10 mouse cellular contexts compared by ENCODE assay signal in the genomic region with DNA sequence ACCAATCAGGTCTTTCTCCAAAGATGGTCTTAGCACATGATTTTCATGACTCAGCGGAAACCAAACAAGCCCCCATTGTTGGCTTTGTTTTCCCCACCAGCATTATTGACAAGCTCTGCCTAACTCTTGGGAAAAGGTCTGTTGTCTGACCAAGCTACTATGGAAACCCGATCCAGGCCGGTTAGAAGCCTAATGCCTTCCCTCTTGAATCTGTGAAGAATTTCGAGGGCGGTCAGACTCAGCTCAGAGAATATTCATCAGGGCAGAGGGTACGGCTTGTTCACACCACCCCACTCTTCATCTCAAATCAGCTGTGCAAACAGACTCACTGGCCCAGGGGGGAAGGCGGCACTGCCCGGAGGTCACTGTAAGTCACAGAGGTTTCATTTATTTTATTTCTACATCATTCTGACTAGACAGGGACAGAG.
DNase-seq lines count a peak whose midpoint lies in the region; ATAC-seq and TF ChIP-seq lines count a peak whose summit lies in the region.
"Had no signal": no experiment of that assay in that cellular context is flagged by ENCODE, and none has a peak within 500 bp of the region (broad histone marks: within the 10 kb centered on the region; RNA-seq: fewer than 3 reads in every experiment).

No protein-coding gene starts in this region.

- H3K9me3 ChIP-seq in ES-E14 (ENCODE audit: control insufficient read depth, insufficient read depth, low read depth, low read length): no peaks in the 10 kb centered on the region
- peaks cover 7% of the 10 kb centered on the region for H3K9me3 ChIP-seq in hindbrain, embryonic 10.5 days
- H3K9me3 ChIP-seq in midbrain, embryonic 11.5 days (ENCODE audit: control insufficient read depth, low read length): no peaks in the 10 kb centered on the region; the same call in 1 of the 2 replicates

- no peaks in the 10 kb centered on the region for H3K4me1 ChIP-seq in ES-E14 (ENCODE audit: control insufficient read depth in 2 of 2, insufficient read depth in 2 of 2, low read length in 2 of 2, poor library complexity in 1 of 2)
- peaks cover 21% of the 10 kb centered on the region for H3K4me1 ChIP-seq in hindbrain, embryonic 10.5 days (replicated peaks)
- peaks cover 7% of the 10 kb centered on the region; the same call in 1 of the 2 replicates for H3K4me1 ChIP-seq in midbrain, embryonic 11.5 days (ENCODE audit: control insufficient read depth, insufficient read depth, low read length)

- ATAC-seq in midbrain, embryonic 11.5 days (ENCODE audit: low FRiP score): peak; percentile 90

- no peaks in the 10 kb centered on the region for H3K27me3 ChIP-seq in hindbrain, embryonic 10.5 days (ENCODE audit: insufficient read depth, poor library complexity, severe bottlenecking)
- no peaks in the 10 kb centered on the region for H3K27me3 ChIP-seq in midbrain, embryonic 11.5 days (ENCODE audit: control insufficient read depth, insufficient read depth, low read length)
- H3K27me3 ChIP-seq: heart, embryonic 12.5 days had no signal

- 13% methylated on average over 8 of the region's 8 CpGs for WGBS in hindbrain, embryonic 10.5 days
- 14% methylated on average over 8 of the region's 8 CpGs for WGBS in midbrain, embryonic 11.5 days

- H3K4me2 ChIP-seq in midbrain, embryonic 11.5 days: 0 out of 2 replicates have a peak overlapping the region, but pooled peaks have one; percentile 3
- H3K4me2 ChIP-seq: heart, embryonic 12.5 days had no signal

- no peak for DNase-seq in ES-E14 (ENCODE audit: low read depth, low spot score)
- peak; percentile 75 for DNase-seq in embryo, embryonic 10 days (ENCODE audit: low spot score)
- peak; percentile 79 for DNase-seq in hindbrain, embryonic 10.5 days (ENCODE audit: low spot score)
- DNase-seq in midbrain, embryonic 11.5 days (ENCODE audit: low spot score, missing footprints): peak; percentile 87
- DNase-seq in adrenal gland, postnatal 25 days: no peak
- DNase-seq in urinary bladder, postnatal 14 days (ENCODE audit: low spot score): no peak
- DNase-seq in spleen, postnatal 10 days (ENCODE audit: low spot score in 2 of 2): no peak
- DNase-seq: cerebellum, adult 11 months; layer of hippocampus, postnatal 36 days had no signal

- no peaks in the 10 kb centered on the region for H3K36me3 ChIP-seq in ES-E14 (ENCODE audit: control insufficient read depth, insufficient read depth, low read length, poor library complexity, severe bottlenecking)
- H3K36me3 ChIP-seq in hindbrain, embryonic 10.5 days: no peaks in the 10 kb centered on the region
- H3K36me3 ChIP-seq in midbrain, embryonic 11.5 days (ENCODE audit: control insufficient read depth, insufficient read depth, low read length): no peaks in the 10 kb centered on the region
- H3K36me3 ChIP-seq: heart, embryonic 12.5 days had no signal

- no peak overlapping the region for H3K9ac ChIP-seq in ES-E14 (ENCODE audit: insufficient read depth, low read depth, low read length, poor library complexity, severe bottlenecking)
- H3K9ac ChIP-seq in midbrain, embryonic 11.5 days (ENCODE audit: low read length): no peak overlapping the region; the same call in 1 of the 2 replicates
- H3K9ac ChIP-seq: heart, embryonic 12.5 days had no signal

- in situ Hi-C loops in ES-E14 (cut with MboI; ENCODE audit: low sequenced_read_pairs in 2 of 2, unreplicated experiment in 2 of 2): no loop called here

- no peak overlapping the region for H3K4me3 ChIP-seq in ES-E14 (ENCODE audit: insufficient read depth in 1 of 2, low read depth in 1 of 2, low read length in 2 of 2, poor library complexity in 1 of 2, severe bottlenecking in 1 of 2)
- 0 out of 2 replicates have a peak overlapping the region, but pooled peaks have one; percentile 4 for H3K4me3 ChIP-seq in hindbrain, embryonic 10.5 days
- no peak overlapping the region for H3K4me3 ChIP-seq in midbrain, embryonic 11.5 days (ENCODE audit: low read depth, low read length)
- H3K4me3 ChIP-seq: heart, embryonic 12.5 days had no signal

- H3K27ac ChIP-seq in ES-E14 (ENCODE audit: insufficient read depth, low read depth, low read length, poor library complexity, severe bottlenecking): no peak overlapping the region
- H3K27ac ChIP-seq in hindbrain, embryonic 10.5 days: peak overlapping the region; percentile 79
- H3K27ac ChIP-seq in midbrain, embryonic 11.5 days (ENCODE audit: low read depth, low read length): peak overlapping the region; percentile 55

TF ChIP-seq in ES-E14, 5 proteins besides CTCF, POLR2A, EP300 and RAD21:
- TF ChIP-seq ZC3H11A (IDR thresholded peaks at IDR 0.05; ENCODE audit: borderline replicate concordance, low read depth, low read length) (no peak), ZNF384 (IDR thresholded peaks at IDR 0.05; ENCODE audit: low read depth, low read length) (no peak), MAFK (IDR thresholded peaks at IDR 0.05; ENCODE audit: insufficient read depth, low read depth, low read length) (peak; percentile 84)

Comparison
In these comparisons a context has a peak if more than half of its experiments do, and no peak if none do; other contexts are left out.
1. DNase-seq: peak in embryo, embryonic 10 days (single experiment), hindbrain, embryonic 10.5 days (single experiment) and midbrain, embryonic 11.5 days (single experiment); none in ES-E14 (single experiment), adrenal gland, postnatal 25 days (single experiment), urinary bladder, postnatal 14 days (single experiment) and spleen, postnatal 10 days (0 of 2).